Mouse (Mus musculus): Measurements from ENCODE around the gene Clpb.
"Not testable (repeated sequence)": the region's sequence is repeated elsewhere in the genome, so short reads cannot be mapped to it uniquely, and the experiment has no call there.

Gene Clpb

GRCm38 (mm10) chr7:101663514-101664159 is at the start of gene Clpb:
Gene Clpb, plus strand, starts transcription at chr7:101663633.
- peak; percentile 99 for DNase-seq (ENCODE audit: low read depth)

- no peak for DNase-seq (ENCODE audit: low read depth)
These were observed 48.0 kb upstream of the Clpb start for GRCm38 (mm10) chr7:101615406-101615805.

GRCm38 (mm10) chr7:101616136-101616835 is 47.1 kb upstream of the Clpb start:
- no peak for DNase-seq (ENCODE audit: low read depth)

- DNase-seq (ENCODE audit: low read depth), result no peak
These were observed 45.8 kb upstream of the Clpb start for GRCm38 (mm10) chr7:101617438-101618165.

- peak; percentile 26 for DNase-seq (ENCODE audit: low read depth)
These were observed 45.2 kb upstream of the Clpb start for GRCm38 (mm10) chr7:101618273-101618672.

- peak; percentile 49 for DNase-seq (ENCODE audit: low read depth)
These were observed 43.1 kb upstream of the Clpb start for GRCm38 (mm10) chr7:101620373-101620772.

GRCm38 (mm10) chr7:101621861-101622260 is 41.6 kb upstream of the Clpb start:
- DNase-seq (ENCODE audit: low read depth), result peak; percentile 70

GRCm38 (mm10) chr7:101624283-101624682 is 39.1 kb upstream of the Clpb start:
- no peak for DNase-seq (ENCODE audit: low read depth)

GRCm38 (mm10) chr7:101627166-101627565 is 36.3 kb upstream of the Clpb start:
- DNase-seq (ENCODE audit: low read depth), result not testable (repeated sequence)

GRCm38 (mm10) chr7:101628481-101628880 is 35.0 kb upstream of the Clpb start:
- no peak for DNase-seq (ENCODE audit: low read depth)

- no peak for DNase-seq (ENCODE audit: low read depth)
These were observed 29.7 kb upstream of the Clpb start for GRCm38 (mm10) chr7:101633629-101634177.

GRCm38 (mm10) chr7:101634513-101634912 is 28.9 kb upstream of the Clpb start:
- DNase-seq (ENCODE audit: low read depth), result no peak

GRCm38 (mm10) chr7:101636056-101636455 is 27.4 kb upstream of the Clpb start:
- DNase-seq (ENCODE audit: low read depth), result no peak

- DNase-seq (ENCODE audit: low read depth), result no peak
These were observed 19.6 kb upstream of the Clpb start for GRCm38 (mm10) chr7:101643879-101644278.

- no peak for DNase-seq (ENCODE audit: low read depth)
These were observed 13.7 kb upstream of the Clpb start for GRCm38 (mm10) chr7:101649729-101650128.

GRCm38 (mm10) chr7:101650565-101650964 is 12.9 kb upstream of the Clpb start:
- peak; percentile 44 for DNase-seq (ENCODE audit: low read depth)

GRCm38 (mm10) chr7:101653681-101654209 is 9.7 kb upstream of the Clpb start:
- peak; percentile 89 for DNase-seq (ENCODE audit: low read depth)

- peak; percentile 21 for DNase-seq (ENCODE audit: low read depth)
These were observed 8.5 kb upstream of the Clpb start for GRCm38 (mm10) chr7:101654936-101655335.

- DNase-seq (ENCODE audit: low read depth), result peak; percentile 68
These were observed 1.4 kb upstream of the Clpb start for GRCm38 (mm10) chr7:101662006-101662405.

- DNase-seq (ENCODE audit: low read depth), result peak; percentile 73
These were observed 3.1 kb downstream of the Clpb start for GRCm38 (mm10) chr7:101666581-101666980.

GRCm38 (mm10) chr7:101671601-101672280 is 8.3 kb downstream of the Clpb start:
- no peak for DNase-seq (ENCODE audit: low read depth)

- DNase-seq (ENCODE audit: low read depth), result peak; percentile 9
These were observed 10.1 kb downstream of the Clpb start for GRCm38 (mm10) chr7:101673497-101673896.

Data from 416B (cell line).